Mouse (Mus musculus): Measurements from ENCODE around the gene Lrrc28.

Gene Lrrc28

GRCm38 (mm10) chr7:67486417-67486816 is 158.7 kb downstream of the Lrrc28 start:
- no peak for DNase-seq

- no peak for DNase-seq
These were observed 161.4 kb downstream of the Lrrc28 start for GRCm38 (mm10) chr7:67483698-67484097.

GRCm38 (mm10) chr7:67479576-67480413 is 165.3 kb downstream of the Lrrc28 start:
- peak in 1 of 2 experiments; percentile 32 for DNase-seq

GRCm38 (mm10) chr7:67479168-67479567 is 165.9 kb downstream of the Lrrc28 start:
- DNase-seq = no peak

- no peak for DNase-seq
These were observed 167.1 kb downstream of the Lrrc28 start for GRCm38 (mm10) chr7:67477996-67478395.

- no peak for DNase-seq
These were observed 173.8 kb downstream of the Lrrc28 start for GRCm38 (mm10) chr7:67471295-67471694.

GRCm38 (mm10) chr7:67468802-67469408 is 176.2 kb downstream of the Lrrc28 start:
- DNase-seq = no peak

- no peak for DNase-seq
These were observed 176.9 kb downstream of the Lrrc28 start for GRCm38 (mm10) chr7:67468180-67468579.

GRCm38 (mm10) chr7:67466322-67466721 is 178.7 kb downstream of the Lrrc28 start:
- no peak for DNase-seq

- DNase-seq = no peak
These were observed 180.4 kb downstream of the Lrrc28 start for GRCm38 (mm10) chr7:67464633-67465032.

GRCm38 (mm10) chr7:67463565-67463964 is 181.5 kb downstream of the Lrrc28 start:
- no peak for DNase-seq
